Mouse (Mus musculus) liver, postnatal 0 days (tissue): ENCODE data around the gene Ttc21a. TPM values are rescaled to one million over a fixed set of nuclear protein-coding genes. Genes with fewer than 3 reads are reported as not detected.

Experiments
- ATAC-seq: fragments of 200-750 bp; cut with Nextera tagmentation; 2 replicates; pipeline ENCODE4 v1.8.0; 2017; ENCODE audit warnings: mild to moderate bottlenecking, moderate library complexity
- DNase-seq: peaks from one replicate; pipeline ENCODE4 v3.0.0-alpha.2; 2016
- H3K27ac ChIP-seq: fragments of 300-500 bp; sonication (generic); 2 replicates; pipeline ENCODE4 v1.5.1; 2014; ENCODE audit warnings: antibody characterized with exemption, moderate library complexity, mild to moderate bottlenecking, low read depth
- H3K27me3 ChIP-seq: fragments of 300-500 bp; sonication (generic); 2 replicates; pipeline ENCODE4 v1.6.1; 2014; ENCODE audit warnings: low read length, control low read depth, mixed read lengths; ENCODE audit not compliant: insufficient read depth
- H3K36me3 ChIP-seq: fragments of 300-500 bp; sonication (generic); replicated peaks from 2 replicates; pipeline ENCODE4 v1.6.1; 2014; ENCODE audit warnings: mild to moderate bottlenecking, control low read depth, low read length, moderate library complexity, mixed read lengths; ENCODE audit not compliant: insufficient read depth
- H3K4me1 ChIP-seq: fragments of 300-500 bp; sonication (generic); 2 replicates; pipeline ENCODE4 v1.6.1; 2014; ENCODE audit warnings: antibody characterized with exemption, mild to moderate bottlenecking, control low read depth; ENCODE audit not compliant: insufficient read depth
- H3K4me2 ChIP-seq: fragments of 300-500 bp; sonication (generic); 2 replicates; pipeline ENCODE4 v1.6.1; 2014; ENCODE audit warnings: low read depth, mild to moderate bottlenecking, low read length, moderate library complexity, mixed read lengths
- H3K4me3 ChIP-seq: fragments of 300-500 bp; sonication (generic); 2 replicates; pipeline ENCODE4 v1.5.1; 2014; ENCODE audit warnings: low read depth, low read length
- H3K9ac ChIP-seq: fragments of 300-500 bp; sonication (generic); replicated peaks from 2 replicates; pipeline ENCODE4 v1.6.1; 2014; ENCODE audit warnings: mild to moderate bottlenecking, moderate library complexity
- H3K9me3 ChIP-seq: fragments of 300-500 bp; sonication (generic); 2 replicates; pipeline ENCODE4 v1.6.1; 2016; ENCODE audit warnings: mild to moderate bottlenecking, control low read depth, low read length, mixed read lengths
- CTCF ChIP-seq: sonication (generic); IDR thresholded peaks from 2 replicates; pipeline ENCODE4 v1.5.1; 2016; ENCODE audit warnings: antibody characterized with exemption, low read depth
- EP300 ChIP-seq: IDR thresholded peaks from 2 replicates; pipeline ENCODE4 v1.6.1; 2016; ENCODE audit warnings: antibody characterized with exemption, low read depth, mild to moderate bottlenecking
- WGBS: fragments of 180-500 bp; shearing (Covaris S2); extraction: QIAGEN DNeasy Blood & Tissue Kit; methylation state at CpG from one replicate; pipeline ENCODE4 v1.1.7; 2014; ENCODE audit not compliant: insufficient replicate concordance; 5-methylcytosine and 5-hydroxymethylcytosine counted together
- polyA plus RNA-seq: library from polyadenylated mRNA; unstranded; fragments of >200 nt; fragmentation: Nextera tagmentation; extraction: Ambion mirVana; gene quantifications from 2 replicates; pipeline ENCODE4 v1.2.1, GENCODE M21; 2015

Gene Ttc21a
- polyA plus RNA-seq, 1 experiment from 2014 or later = 0.22 TPM

GRCm38 (mm10) chr9:119970763-119971656, 33.6 kb downstream of the Ttc21a start:
- Histone ChIP-seq H3K36me3 (peaks cover 42% of the 10 kb centered on the region), H3K4me2 (no peak overlapping the region), H3K4me3 (no peak overlapping the region), H3K9me3 (no peaks in the 10 kb centered on the region), H3K4me1 (peaks cover 19% of the 10 kb centered on the region), H3K27me3 (no peaks in the 10 kb centered on the region), H3K27ac (peak overlapping the region; percentile 84), H3K9ac (peak overlapping the region; percentile 12)
- TF ChIP-seq CTCF = no peak
- DNase-seq (no peak), ATAC-seq (peak; percentile 4; the same call in 1 of the 2 replicates)
- WGBS = 78% methylated on average over 7 of the region's 7 CpGs

GRCm38 (mm10) chr9:119972166-119972565, 34.8 kb downstream of the Ttc21a start:
- Histone ChIP-seq H3K9ac (no peak overlapping the region), H3K4me3 (no peak overlapping the region), H3K4me1 (peaks cover 26% of the 10 kb centered on the region), H3K36me3 (peaks cover 42% of the 10 kb centered on the region), H3K27me3 (no peaks in the 10 kb centered on the region), H3K9me3 (no peaks in the 10 kb centered on the region), H3K27ac (no peak overlapping the region), H3K4me2 (no peak overlapping the region)
- 87% methylated on average over 10 of the region's 10 CpGs for WGBS
- no peak for DNase-seq
- ATAC-seq = no peak
- no peak for TF ChIP-seq EP300
- TF ChIP-seq CTCF = no peak

- Histone ChIP-seq H3K9me3 (no peaks in the 10 kb centered on the region), H3K27ac (no peak overlapping the region), H3K27me3 (no peaks in the 10 kb centered on the region), H3K36me3 (peaks cover 42% of the 10 kb centered on the region), H3K4me1 (peaks cover 31% of the 10 kb centered on the region), H3K4me2 (no peak overlapping the region), H3K9ac (no peak overlapping the region), H3K4me3 (no peak overlapping the region)
- TF ChIP-seq EP300 = no peak
- no peak for TF ChIP-seq CTCF
- DNase-seq (no peak), ATAC-seq (no peak)
- WGBS = 84% methylated on average over 12 of the region's 12 CpGs
These were observed 35.2 kb downstream of the Ttc21a start for GRCm38 (mm10) chr9:119972582-119972981.

- WGBS = 87% methylated on average over 23 of the region's 23 CpGs
- no peak for TF ChIP-seq CTCF
- TF ChIP-seq EP300 = no peak
- peaks cover 42% of the 10 kb centered on the region for H3K36me3 ChIP-seq
- DNase-seq (no peak), ATAC-seq (no peak)
- no peaks in the 10 kb centered on the region for H3K9me3 ChIP-seq
- H3K27ac ChIP-seq = no peak overlapping the region
- H3K4me2 ChIP-seq = no peak overlapping the region
- no peaks in the 10 kb centered on the region for H3K27me3 ChIP-seq
- no peak overlapping the region for H3K4me3 ChIP-seq
- H3K4me1 ChIP-seq = peaks cover 36% of the 10 kb centered on the region
- no peak overlapping the region for H3K9ac ChIP-seq
These were observed 35.9 kb downstream of the Ttc21a start for GRCm38 (mm10) chr9:119973281-119973680.

GRCm38 (mm10) chr9:119973869-119974520, 36.6 kb downstream of the Ttc21a start:
- Histone ChIP-seq H3K4me1 (peaks cover 43% of the 10 kb centered on the region), H3K27ac (no peak overlapping the region), H3K9me3 (no peaks in the 10 kb centered on the region), H3K4me2 (no peak overlapping the region), H3K4me3 (no peak overlapping the region), H3K9ac (no peak overlapping the region), H3K27me3 (no peaks in the 10 kb centered on the region), H3K36me3 (peaks cover 42% of the 10 kb centered on the region)
- TF ChIP-seq EP300 (no peak), CTCF (peak; percentile 68)
- WGBS = 91% methylated on average over 27 of the region's 27 CpGs
- no peak for ATAC-seq
- peak; percentile 47 for DNase-seq

GRCm38 (mm10) chr9:119974609-119975008, 37.2 kb downstream of the Ttc21a start:
- Histone ChIP-seq H3K9me3 (no peaks in the 10 kb centered on the region), H3K4me3 (no peak overlapping the region), H3K4me2 (no peak overlapping the region), H3K4me1 (peaks cover 43% of the 10 kb centered on the region), H3K36me3 (peaks cover 42% of the 10 kb centered on the region), H3K27me3 (no peaks in the 10 kb centered on the region), H3K27ac (no peak overlapping the region), H3K9ac (no peak overlapping the region)
- ATAC-seq (no peak), DNase-seq (no peak)
- TF ChIP-seq EP300 (no peak), CTCF (peak; percentile 37; the same call in 1 of the 2 replicates)
- WGBS = 74% methylated on average over 5 of the region's 5 CpGs
